Mouse (Mus musculus) liver, embryonic 14 days (tissue): ENCODE results near the gene Olfr273. TPM values are rescaled to one million over a fixed set of nuclear protein-coding genes. Genes with fewer than 3 reads are reported as not detected.

Experiments
- polyA plus RNA-seq: library from polyadenylated mRNA; depleted of rRNA; stranded (reverse); fragments of >200 nt; gene quantifications from 2 replicates; pipeline ENCODE4 v1.2.3, GENCODE M21; 2012; rRNA removed

The Olfr273 gene
- polyA plus RNA-seq: not detected in 2 replicates

GRCm38 (mm10) chr4:52859136-52859535 is at the start of gene Olfr273:
TSS of gene Olfr273 (minus strand) at chr4:52859236.

DNA sequence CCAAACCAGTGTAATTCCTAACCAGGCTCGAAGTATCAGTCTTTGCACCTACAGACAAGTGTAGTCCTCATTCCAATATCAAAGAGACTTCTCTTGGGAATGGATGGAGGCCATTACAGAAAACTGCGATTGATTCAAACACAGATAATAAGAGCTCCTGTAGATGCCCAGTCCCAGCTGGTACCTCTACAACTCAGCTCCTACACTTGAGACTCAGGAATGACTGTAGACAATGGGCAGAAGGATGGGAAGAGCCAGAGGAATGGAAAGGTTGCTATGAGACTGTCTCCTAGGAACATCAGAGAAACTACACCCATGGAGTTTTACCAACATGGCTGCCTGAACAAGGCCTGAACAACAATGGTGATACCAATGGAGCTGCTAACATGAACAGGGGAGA is 44.7 kb downstream of the Olfr273 start, which contains the start of gene Olfr275:
Olfr275 (plus strand) TSS at position 301 of the 400 bp plus-strand sequence.

Other genes with a start within 250 kb of the Olfr273 start
- gene Olfr275, start 44.6 kb downstream of the Olfr273 start, polyA plus RNA-seq: not detected in 2 replicates
- not detected in 2 replicates for gene Olfr272, start 59.9 kb upstream of the Olfr273 start, polyA plus RNA-seq
- not detected in 2 replicates for gene Olfr270, start 105.3 kb upstream of the Olfr273 start, polyA plus RNA-seq
- gene Nipsnap3a, start 130.0 kb upstream of the Olfr273 start, polyA plus RNA-seq: not detected in 2 replicates
- gene Nipsnap3b, start 152.6 kb upstream of the Olfr273 start, polyA plus RNA-seq: 11.5 and 16.1 TPM in 2 replicates